ENCODE assay signal across 8 mouse cellular contexts in genomic region chr19:7415916-7416833, GRCm38 (mm10). TPM values are rescaled to one million over a fixed set of nuclear protein-coding genes. Genes with fewer than 3 reads are reported as not detected.
DNase-seq lines count a peak whose midpoint lies in the region; ATAC-seq and TF ChIP-seq lines count a peak whose summit lies in the region.

No protein-coding gene starts in this region.

- no peak for ATAC-seq in heart, embryonic 14.5 days (ENCODE audit: insufficient number of reproducible peaks, insufficient read depth, low FRiP score, low read depth)
- ATAC-seq in limb, embryonic 12.5 days (ENCODE audit: insufficient number of reproducible peaks, insufficient read depth, low FRiP score, low TSS enrichment, low read depth): no peak
- no peak for ATAC-seq in stomach, postnatal 0 days (ENCODE audit: low FRiP score, low TSS enrichment)

- H3K4me1 ChIP-seq in ES-E14 (ENCODE audit: control insufficient read depth in 2 of 2, insufficient read depth in 2 of 2, low read length in 2 of 2, poor library complexity in 1 of 2): peaks cover 0 to 16% of the 10 kb centered on the region in 2 experiments; a peak in 2 of 4 replicates
- peaks cover 20 to 37% of the 10 kb centered on the region in 2 experiments for H3K4me1 ChIP-seq in heart, embryonic 14.5 days (ENCODE audit: control insufficient read depth in 2 of 2, insufficient read depth in 2 of 2, low read length in 2 of 2)
- peaks cover 37% of the 10 kb centered on the region for H3K4me1 ChIP-seq in limb, embryonic 12.5 days (replicated peaks)
- peaks cover 8% of the 10 kb centered on the region; the same call in 1 of the 2 replicates for H3K4me1 ChIP-seq in stomach, postnatal 0 days (replicated peaks; ENCODE audit: control insufficient read depth, insufficient read depth)

- WGBS in heart, embryonic 14.5 days: 27% methylated on average over 22 of the region's 22 CpGs
- WGBS in limb, embryonic 12.5 days: 30% methylated on average over 22 of the region's 22 CpGs
- 33% methylated on average over 22 of the region's 22 CpGs for WGBS in stomach, postnatal 0 days

- peak overlapping the region; percentile 81 for H3K4me2 ChIP-seq in heart, embryonic 14.5 days (ENCODE audit: low read length)
- peak overlapping the region; percentile 80 for H3K4me2 ChIP-seq in limb, embryonic 12.5 days
- H3K4me2 ChIP-seq in stomach, postnatal 0 days (replicated peaks; ENCODE audit: low read depth): peak overlapping the region; percentile 86

- DNase-seq in cerebellum, adult 9-11 months: peak; percentile 46
- DNase-seq in cerebellum, adult 11 months: no peak
- DNase-seq in ES-E14 (ENCODE audit: low read depth, low spot score): no peak
- DNase-seq in stomach, postnatal 0 days (ENCODE audit: low spot score): no peak
- DNase-seq in layer of hippocampus, postnatal 25 days (ENCODE audit: extremely low spot score in 1 of 2, low spot score in 1 of 2): no peak
- DNase-seq in B cell, adult 2 months: no peak

- no peak for TF ChIP-seq EP300 in stomach, postnatal 0 days (optimal IDR thresholded peaks at IDR 0.05)

- peaks cover 6% of the 10 kb centered on the region for H3K36me3 ChIP-seq in ES-E14 (ENCODE audit: control insufficient read depth, insufficient read depth, low read length, poor library complexity, severe bottlenecking)
- peaks cover 17% of the 10 kb centered on the region for H3K36me3 ChIP-seq in heart, embryonic 14.5 days (ENCODE audit: control insufficient read depth, insufficient read depth, low read length)
- peaks cover 18% of the 10 kb centered on the region for H3K36me3 ChIP-seq in limb, embryonic 12.5 days
- H3K36me3 ChIP-seq in stomach, postnatal 0 days (ENCODE audit: control insufficient read depth, insufficient read depth, low read length): no peaks in the 10 kb centered on the region

- in situ Hi-C loops in ES-E14 (cut with MboI; ENCODE audit: low sequenced_read_pairs in 2 of 2, unreplicated experiment in 2 of 2): no loop called here

- peak overlapping the region; percentile 82 to 96 for H3K4me3 ChIP-seq in ES-E14 (ENCODE audit: insufficient read depth in 1 of 2, low read depth in 1 of 2, low read length in 2 of 2, poor library complexity in 1 of 2, severe bottlenecking in 1 of 2)
- peak overlapping the region; percentile 80 to 84 for H3K4me3 ChIP-seq in heart, embryonic 14.5 days (ENCODE audit: control insufficient read depth in 1 of 2, insufficient read depth in 1 of 2, low read depth in 1 of 2, low read length in 2 of 2)
- peak overlapping the region; percentile 90 for H3K4me3 ChIP-seq in limb, embryonic 12.5 days (replicated peaks)
- H3K4me3 ChIP-seq in stomach, postnatal 0 days (ENCODE audit: low read depth, low read length): peak overlapping the region; percentile 72

- H3K9me3 ChIP-seq in ES-E14 (ENCODE audit: control insufficient read depth, insufficient read depth, low read depth, low read length): no peaks in the 10 kb centered on the region
- H3K9me3 ChIP-seq in heart, embryonic 14.5 days (ENCODE audit: control insufficient read depth, low read length): no peaks in the 10 kb centered on the region
- H3K9me3 ChIP-seq in limb, embryonic 12.5 days: no peaks in the 10 kb centered on the region
- H3K9me3 ChIP-seq in stomach, postnatal 0 days (ENCODE audit: control insufficient read depth, low read length): no peaks in the 10 kb centered on the region

- H3K27ac ChIP-seq in ES-E14 (ENCODE audit: insufficient read depth, low read depth, low read length, poor library complexity, severe bottlenecking): no peak overlapping the region
- peak overlapping the region; percentile 79 to 93 for H3K27ac ChIP-seq in heart, embryonic 14.5 days (replicated peaks in 1 of 2; ENCODE audit: control insufficient read depth in 1 of 2, insufficient read depth in 1 of 2, low read depth in 2 of 2, low read length in 2 of 2)
- H3K27ac ChIP-seq in limb, embryonic 12.5 days: peak overlapping the region; percentile 97
- H3K27ac ChIP-seq in stomach, postnatal 0 days (replicated peaks): peak overlapping the region; percentile 91

- TF ChIP-seq CTCF in stomach, postnatal 0 days (IDR thresholded peaks at IDR 0.05; ENCODE audit: low read depth): no peak

- H3K9ac ChIP-seq in ES-E14 (ENCODE audit: insufficient read depth, low read depth, low read length, poor library complexity, severe bottlenecking): peak overlapping the region; percentile 86
- peak overlapping the region; percentile 98 for H3K9ac ChIP-seq in heart, embryonic 14.5 days (ENCODE audit: low read length)
- peak overlapping the region; percentile 99 for H3K9ac ChIP-seq in limb, embryonic 12.5 days (replicated peaks)
- peak overlapping the region; percentile 89 for H3K9ac ChIP-seq in stomach, postnatal 0 days (ENCODE audit: low read length)

- H3K27me3 ChIP-seq in heart, embryonic 14.5 days (ENCODE audit: control insufficient read depth, insufficient read depth, low read length): no peaks in the 10 kb centered on the region
- H3K27me3 ChIP-seq in limb, embryonic 12.5 days: no peaks in the 10 kb centered on the region
- H3K27me3 ChIP-seq in stomach, postnatal 0 days (ENCODE audit: control insufficient read depth, insufficient read depth, low read length): no peaks in the 10 kb centered on the region

TF ChIP-seq in ES-E14, 5 proteins besides CTCF, POLR2A, EP300 and RAD21:
- TF ChIP-seq ZNF384 (IDR thresholded peaks at IDR 0.05; ENCODE audit: low read depth, low read length) (no peak), CHD2 (IDR thresholded peaks at IDR 0.05; ENCODE audit: low read depth, low read length) (no peak), ZC3H11A (IDR thresholded peaks at IDR 0.05; ENCODE audit: borderline replicate concordance, low read depth, low read length) (no peak), MAFK (IDR thresholded peaks at IDR 0.05; ENCODE audit: insufficient read depth, low read depth, low read length) (no peak), HCFC1 (IDR thresholded peaks at IDR 0.05; ENCODE audit: borderline replicate concordance, insufficient read depth, low read length) (no peak)

RNA-seq across cellular contexts. Expression of gene 2700081O15Rik, which starts 1.2 kb away (rescaled TPM):
- 28.3 and 40.4 TPM in 2 replicates for total RNA-seq in ES-E14 (2012; rRNA removed)
- 4.4 and 5.8 TPM in 2 replicates for polyA plus RNA-seq in heart, embryonic 14.5 days (2014; fragmentation: Nextera tagmentation; extraction: Ambion mirVana)
- 11.0 and 12.0 TPM in 2 replicates for polyA plus RNA-seq in limb, embryonic 12.5 days (2016; fragmentation: Nextera tagmentation; extraction: Ambion mirVana)
- polyA plus RNA-seq in stomach, postnatal 0 days (2015; fragmentation: Nextera tagmentation; extraction: Ambion mirVana): 2.6 and 3.3 TPM in 2 replicates
- 10 to 100 TPM; 48.9 to 51.4 TPM for total RNA-seq in layer of hippocampus, postnatal 25 days (2021)

RNA-seq across cellular contexts. Expression of gene Spindoc, which starts 33.4 kb away (rescaled TPM):
- total RNA-seq in ES-E14 (2012; rRNA removed): 36.8 and 40.0 TPM in 2 replicates
- 11.1 and 14.8 TPM in 2 replicates for polyA plus RNA-seq in heart, embryonic 14.5 days (2014; fragmentation: Nextera tagmentation; extraction: Ambion mirVana)
- 41.2 and 45.1 TPM in 2 replicates for polyA plus RNA-seq in limb, embryonic 12.5 days (2016; fragmentation: Nextera tagmentation; extraction: Ambion mirVana)
- polyA plus RNA-seq in stomach, postnatal 0 days (2015; fragmentation: Nextera tagmentation; extraction: Ambion mirVana): 13.5 and 14.2 TPM in 2 replicates
- total RNA-seq in layer of hippocampus, postnatal 25 days (2021): 10 to 100 TPM; 33.8 to 35.3 TPM
